Mouse (Mus musculus): Measurements from ENCODE around the gene Abcg8. TPM values are rescaled to one million over a fixed set of nuclear protein-coding genes. Genes with fewer than 3 reads are reported as not detected.

Gene Abcg8
- polyA plus RNA-seq, 1 experiment from 2014 or later: 0.13 TPM

DNA sequence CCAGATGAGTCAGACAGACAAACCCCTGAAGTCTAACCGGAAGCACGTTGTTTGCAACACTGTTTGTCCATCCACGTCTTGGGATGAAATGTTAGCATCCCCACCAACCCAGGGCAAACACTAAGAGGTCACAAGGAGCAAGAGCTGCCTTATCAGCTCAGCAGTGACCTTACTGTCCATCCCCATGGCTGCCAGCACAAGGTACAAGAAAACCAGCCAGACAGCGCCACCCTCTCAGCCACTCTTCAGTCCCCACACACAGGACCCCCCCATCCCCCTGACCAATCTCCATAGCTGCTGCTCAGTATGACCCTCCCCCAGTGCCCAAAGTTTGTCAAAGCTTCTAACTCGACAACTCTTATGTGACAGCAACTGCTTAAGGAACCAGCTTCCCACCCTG lies 41.3 kb downstream of the Abcg8 start:
- ATAC-seq (ENCODE audit: low FRiP score, low TSS enrichment) (no peak), DNase-seq (ENCODE audit: low spot score) (no peak)
- Histone ChIP-seq H3K9me3 (ENCODE audit: control insufficient read depth, low read length) (no peaks in the 10 kb centered on the region), H3K27me3 (ENCODE audit: control insufficient read depth, insufficient read depth, low read length) (no peaks in the 10 kb centered on the region), H3K9ac (ENCODE audit: low read length) (no peak overlapping the region), H3K4me1 (replicated peaks; ENCODE audit: control insufficient read depth, insufficient read depth) (no peaks in the 10 kb centered on the region), H3K4me2 (replicated peaks; ENCODE audit: low read depth) (no peak overlapping the region), H3K4me3 (ENCODE audit: low read depth, low read length) (no peak overlapping the region), H3K27ac (replicated peaks) (no peak overlapping the region), H3K36me3 (ENCODE audit: control insufficient read depth, insufficient read depth, low read length) (peaks cover 10% of the 10 kb centered on the region)
- TF ChIP-seq CTCF (IDR thresholded peaks at IDR 0.05; ENCODE audit: low read depth) (no peak), EP300 (optimal IDR thresholded peaks at IDR 0.05) (no peak)
- 62% methylated on average over 5 of the region's 5 CpGs for WGBS

DNA sequence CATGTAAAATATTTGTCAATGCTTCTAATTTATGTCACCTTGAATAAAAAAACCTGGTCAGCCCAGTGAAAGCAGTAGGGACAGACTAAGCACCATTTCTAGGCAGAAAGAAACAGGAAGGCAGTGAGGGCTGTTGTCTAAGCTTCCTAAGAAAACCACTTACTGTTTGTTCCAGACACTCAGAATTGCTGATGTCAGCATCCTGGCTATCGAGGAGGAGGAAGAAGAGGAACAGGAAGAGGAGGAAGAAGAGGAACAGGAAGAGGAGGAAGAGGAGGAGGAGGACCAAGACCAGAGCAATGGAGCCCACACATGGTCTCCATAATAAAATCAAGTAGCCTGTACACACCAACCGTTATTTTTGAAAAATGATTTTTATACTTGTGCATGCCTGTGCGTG lies 43.0 kb downstream of the Abcg8 start:
- Histone ChIP-seq H3K4me2 (replicated peaks; ENCODE audit: low read depth) (no peak overlapping the region), H3K9me3 (ENCODE audit: control insufficient read depth, low read length) (no peaks in the 10 kb centered on the region), H3K27ac (replicated peaks) (no peak overlapping the region), H3K4me3 (ENCODE audit: low read depth, low read length) (no peak overlapping the region), H3K9ac (ENCODE audit: low read length) (no peak overlapping the region), H3K27me3 (ENCODE audit: control insufficient read depth, insufficient read depth, low read length) (no peaks in the 10 kb centered on the region), H3K36me3 (ENCODE audit: control insufficient read depth, insufficient read depth, low read length) (peaks cover 11% of the 10 kb centered on the region), H3K4me1 (replicated peaks; ENCODE audit: control insufficient read depth, insufficient read depth) (no peaks in the 10 kb centered on the region)
- DNase-seq (ENCODE audit: low spot score) (no peak), ATAC-seq (ENCODE audit: low FRiP score, low TSS enrichment) (no peak)
- 81% methylated on average over 3 of the region's 3 CpGs for WGBS
- TF ChIP-seq EP300 (optimal IDR thresholded peaks at IDR 0.05) (no peak), CTCF (IDR thresholded peaks at IDR 0.05; ENCODE audit: low read depth) (no peak)

DNA sequence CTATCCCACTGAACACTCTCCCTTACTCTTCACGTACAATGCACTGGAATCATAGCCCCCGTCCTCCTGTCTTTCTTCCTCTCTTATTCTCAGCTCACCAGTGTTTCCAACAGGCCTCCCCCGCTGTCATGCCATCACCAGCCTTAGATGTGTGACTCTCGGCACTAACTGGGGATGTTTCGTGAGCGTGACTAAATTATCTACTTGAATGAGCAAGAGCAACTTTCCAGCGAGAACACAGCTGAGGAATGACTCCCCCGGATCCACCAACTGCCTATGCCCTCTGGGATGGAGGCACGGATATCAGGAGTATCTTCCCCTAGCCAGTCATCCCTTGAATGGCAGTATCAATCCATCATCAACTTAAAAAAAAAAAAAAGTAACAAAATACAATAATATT lies 47.9 kb downstream of the Abcg8 start:
- Histone ChIP-seq H3K9ac (ENCODE audit: low read length) (no peak overlapping the region), H3K4me3 (ENCODE audit: low read depth, low read length) (no peak overlapping the region), H3K4me1 (replicated peaks; ENCODE audit: control insufficient read depth, insufficient read depth) (no peaks in the 10 kb centered on the region), H3K27ac (replicated peaks) (no peak overlapping the region), H3K27me3 (ENCODE audit: control insufficient read depth, insufficient read depth, low read length) (no peaks in the 10 kb centered on the region), H3K9me3 (ENCODE audit: control insufficient read depth, low read length) (no peaks in the 10 kb centered on the region), H3K4me2 (replicated peaks; ENCODE audit: low read depth) (no peak overlapping the region), H3K36me3 (ENCODE audit: control insufficient read depth, insufficient read depth, low read length) (peaks cover 23% of the 10 kb centered on the region)
- no peak for TF ChIP-seq CTCF (IDR thresholded peaks at IDR 0.05; ENCODE audit: low read depth)
- no peak for TF ChIP-seq EP300 (optimal IDR thresholded peaks at IDR 0.05)
- ATAC-seq (ENCODE audit: low FRiP score, low TSS enrichment) (no peak), DNase-seq (ENCODE audit: low spot score) (no peak)
- 88% methylated on average over 9 of the region's 9 CpGs for WGBS

DNA sequence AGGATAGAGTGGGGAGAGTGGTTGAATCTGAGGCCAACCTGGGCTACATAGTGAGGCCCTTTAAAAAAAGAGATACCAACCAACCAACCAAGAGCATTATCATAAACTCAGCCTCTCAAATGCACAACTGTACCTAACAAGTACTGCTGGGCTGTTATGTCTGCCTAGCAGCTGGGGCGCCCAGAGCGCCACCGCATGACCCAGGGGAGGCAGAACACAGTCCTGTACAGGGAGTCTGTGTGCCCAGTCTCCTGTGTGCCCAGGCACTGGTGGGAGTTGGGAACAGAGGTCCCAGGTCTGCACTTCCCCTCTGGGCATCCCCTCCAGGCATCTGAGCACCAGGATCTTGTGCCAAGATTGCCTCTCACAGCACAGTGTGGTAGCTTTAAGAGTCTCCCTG lies 49.1 kb downstream of the Abcg8 start:
- no peak for ATAC-seq (ENCODE audit: low FRiP score, low TSS enrichment)
- peaks cover 23% of the 10 kb centered on the region for H3K36me3 ChIP-seq (ENCODE audit: control insufficient read depth, insufficient read depth, low read length)
- no peaks in the 10 kb centered on the region for H3K4me1 ChIP-seq (replicated peaks; ENCODE audit: control insufficient read depth, insufficient read depth)
- no peak for DNase-seq (ENCODE audit: low spot score)
- no peaks in the 10 kb centered on the region for H3K9me3 ChIP-seq (ENCODE audit: control insufficient read depth, low read length)
- H3K4me2 ChIP-seq (replicated peaks; ENCODE audit: low read depth): no peak overlapping the region
- no peak overlapping the region for H3K4me3 ChIP-seq (ENCODE audit: low read depth, low read length)
- no peak overlapping the region for H3K27ac ChIP-seq (replicated peaks)
- H3K27me3 ChIP-seq (ENCODE audit: control insufficient read depth, insufficient read depth, low read length): no peaks in the 10 kb centered on the region
- TF ChIP-seq EP300 (optimal IDR thresholded peaks at IDR 0.05) (no peak), CTCF (IDR thresholded peaks at IDR 0.05; ENCODE audit: low read depth) (no peak)
- H3K9ac ChIP-seq (ENCODE audit: low read length): no peak overlapping the region
- 94% methylated on average over 3 of the region's 3 CpGs for WGBS

DNA sequence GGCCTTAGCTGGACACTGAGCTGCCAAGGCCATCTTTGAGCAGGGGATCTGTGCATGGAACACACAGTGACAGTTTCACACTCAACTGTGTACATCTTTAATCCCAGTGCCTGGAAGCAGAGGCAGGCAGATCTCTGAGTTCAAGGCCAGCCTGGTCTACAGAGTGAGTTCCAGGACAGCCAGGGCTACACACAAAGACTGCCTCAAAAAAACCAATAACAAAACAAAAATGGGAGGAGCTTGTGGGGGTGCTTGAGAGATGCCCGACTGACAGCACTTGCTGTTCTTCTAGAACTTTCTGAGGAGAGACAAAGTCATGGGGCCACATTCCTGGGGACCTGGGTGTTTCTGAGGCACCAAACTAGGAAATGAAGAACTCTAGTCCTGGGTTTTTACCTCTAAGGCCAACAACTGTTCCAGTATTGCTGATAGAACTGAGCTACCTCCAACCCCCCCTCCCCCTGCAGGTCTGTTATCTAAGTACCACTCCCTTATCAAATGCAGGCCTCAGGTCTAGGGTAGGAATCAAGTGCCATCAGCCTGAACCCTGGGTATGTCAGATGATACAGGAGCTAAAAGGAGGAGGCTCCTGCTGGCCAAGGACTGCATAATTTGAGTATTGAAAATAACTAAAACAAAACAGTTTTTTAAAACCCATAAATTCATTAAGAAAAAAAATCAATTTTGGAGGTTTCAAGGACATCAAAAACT lies 52.3 kb downstream of the Abcg8 start:
- no peak for ATAC-seq (ENCODE audit: low FRiP score, low TSS enrichment)
- Histone ChIP-seq H3K36me3 (ENCODE audit: control insufficient read depth, insufficient read depth, low read length) (peaks cover 18% of the 10 kb centered on the region), H3K9ac (ENCODE audit: low read length) (no peak overlapping the region), H3K4me3 (ENCODE audit: low read depth, low read length) (no peak overlapping the region), H3K27me3 (ENCODE audit: control insufficient read depth, insufficient read depth, low read length) (no peaks in the 10 kb centered on the region), H3K4me2 (replicated peaks; ENCODE audit: low read depth) (no peak overlapping the region), H3K9me3 (ENCODE audit: control insufficient read depth, low read length) (no peaks in the 10 kb centered on the region), H3K27ac (replicated peaks) (no peak overlapping the region), H3K4me1 (replicated peaks; ENCODE audit: control insufficient read depth, insufficient read depth) (no peaks in the 10 kb centered on the region)
- WGBS: 68% methylated on average over 1 of the region's 1 CpGs
- DNase-seq (ENCODE audit: low spot score): no peak
- TF ChIP-seq CTCF (IDR thresholded peaks at IDR 0.05; ENCODE audit: low read depth) (no peak), EP300 (optimal IDR thresholded peaks at IDR 0.05) (no peak)

DNA sequence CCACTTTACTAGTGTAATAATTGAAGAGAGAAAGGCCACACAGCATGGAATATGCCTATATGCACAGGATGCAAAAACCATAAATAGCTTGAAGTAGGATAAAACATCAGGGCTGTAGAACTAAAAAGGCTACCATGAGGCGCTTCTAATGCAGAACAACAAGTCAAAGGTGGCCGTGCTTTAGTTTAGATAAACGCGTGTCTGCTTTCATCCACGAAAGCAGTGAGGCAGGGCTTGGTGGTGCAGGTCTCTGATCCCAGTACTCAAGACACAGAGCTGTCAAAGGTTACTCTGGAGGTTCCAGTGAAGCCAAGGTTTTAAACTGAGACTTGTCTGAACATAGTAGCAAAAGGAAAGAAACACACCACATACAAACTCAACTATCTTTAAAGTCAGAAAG lies 53.0 kb downstream of the Abcg8 start:
- WGBS: 94% methylated on average over 5 of the region's 5 CpGs
- Histone ChIP-seq H3K9me3 (ENCODE audit: control insufficient read depth, low read length) (no peaks in the 10 kb centered on the region), H3K4me1 (replicated peaks; ENCODE audit: control insufficient read depth, insufficient read depth) (no peaks in the 10 kb centered on the region), H3K4me3 (ENCODE audit: low read depth, low read length) (no peak overlapping the region), H3K36me3 (ENCODE audit: control insufficient read depth, insufficient read depth, low read length) (peaks cover 18% of the 10 kb centered on the region), H3K27me3 (ENCODE audit: control insufficient read depth, insufficient read depth, low read length) (no peaks in the 10 kb centered on the region), H3K27ac (replicated peaks) (no peak overlapping the region), H3K9ac (ENCODE audit: low read length) (no peak overlapping the region), H3K4me2 (replicated peaks; ENCODE audit: low read depth) (no peak overlapping the region)
- TF ChIP-seq EP300 (optimal IDR thresholded peaks at IDR 0.05) (no peak), CTCF (IDR thresholded peaks at IDR 0.05; ENCODE audit: low read depth) (no peak)
- no peak for DNase-seq (ENCODE audit: low spot score)
- no peak for ATAC-seq (ENCODE audit: low FRiP score, low TSS enrichment)

Measured in stomach, postnatal 0 days (tissue).